Mouse (Mus musculus) embryonic stem cell, embryonic (primary cell): ENCODE measurements around the gene Tiparp.

Experiments
- CTCF ChIA-PET, 4 experiments: fragments of 300-600 bp in 2 of 4; fragments of 350-600 bp in 2 of 4; sonication (Branson Sonifier 250); formaldehyde crosslinking; loops; one replicate each; lab custom pipeline; 2022; ENCODE audit warnings: inconsistent platforms in 2 of 4; lab: Charles Lee
- POLR2A ChIA-PET, 4 experiments: fragments of 300-600 bp in 2 of 4; fragments of 350-600 bp in 2 of 4; sonication (Branson Sonifier 250); formaldehyde crosslinking; loops; one replicate each; lab custom pipeline; 2022; ENCODE audit warnings: antibody characterized with exemption in 4 of 4, inconsistent platforms in 1 of 4; lab: Charles Lee

Tiparp gene

DNA sequence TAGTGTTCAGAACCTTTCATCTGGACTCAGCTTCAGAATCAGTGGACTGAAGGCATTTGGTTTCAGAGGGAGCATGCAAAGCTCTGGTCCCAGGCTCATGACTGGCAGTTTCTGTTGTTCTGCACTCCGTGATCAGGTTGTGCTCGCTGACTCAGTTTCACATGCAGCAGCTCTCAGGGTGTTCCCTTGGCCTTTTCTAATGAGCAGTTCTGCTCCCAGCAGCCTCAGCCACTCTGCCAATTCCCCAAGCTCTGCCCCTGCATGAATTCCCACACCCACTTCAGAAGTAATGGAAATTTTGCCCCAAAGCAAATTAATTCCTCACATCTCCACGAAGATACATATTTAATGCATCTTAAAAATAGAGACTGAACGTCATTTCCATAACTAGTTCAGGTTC, 30.5 kb downstream of the Tiparp start:
- POLR2A ChIA-PET, result interaction anchor here in 2 of 4 experiments (0.9 to 1.7 kb wide), 2 partner anchors 20 to 31 kb away, joined by 4 to 6 read pairs; partner anchors contain the start of gene Tiparp (in 1 of the 2)

DNA sequence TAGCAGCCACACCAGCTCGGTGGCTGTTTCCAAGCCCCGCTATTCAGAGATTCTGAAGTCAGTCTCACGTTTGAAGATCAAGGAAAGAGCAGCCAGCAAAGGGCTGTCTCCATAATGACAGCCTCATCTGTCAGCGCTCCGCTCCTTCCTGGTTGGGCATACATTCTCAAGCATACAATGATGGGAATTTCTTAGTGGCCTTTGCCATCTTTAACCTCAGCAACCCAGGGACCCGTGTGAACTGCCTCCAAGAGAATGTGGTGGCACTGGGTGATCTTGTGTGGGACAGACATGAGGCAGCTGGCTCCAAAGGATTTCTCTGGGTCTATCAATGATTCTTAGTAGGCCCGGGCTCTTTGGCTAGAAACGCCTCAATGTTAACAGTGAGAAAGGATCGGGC, 34.0 kb downstream of the Tiparp start:
- ChIA-PET CTCF (no interaction called here), POLR2A (no interaction called here)

More for the DNA sequence above, 30.5 kb downstream of the Tiparp start:
- CTCF ChIA-PET, result interaction anchor here in 2 of 4 experiments (0.7 to 1.4 kb wide), 2 partner anchors 331 to 371 kb away, joined by 3 to 4 read pairs; no protein-coding TSS in a partner anchor

- CTCF ChIA-PET, result no interaction called here
- POLR2A ChIA-PET, result no interaction called here
Measured at GRCm38 (mm10) chr3:65562694-65563093, 34.5 kb downstream of the Tiparp start.

- CTCF ChIA-PET, result no interaction called here
- POLR2A ChIA-PET, result interaction anchor here in 1 of 4 experiments (0.6 to 1.8 kb wide), 4 partner anchors 12 to 93 kb away, joined by 3 to 5 read pairs (median 4); partner anchors contain the start of gene Tiparp
Measured at GRCm38 (mm10) chr3:65563926-65564624, 35.9 kb downstream of the Tiparp start.

GRCm38 (mm10) chr3:65565632-65566300, 37.6 kb downstream of the Tiparp start:
- POLR2A ChIA-PET, result interaction anchor here in 3 of 4 experiments (0.6 to 2.4 kb wide), 8 partner anchors 11 to 366 kb away, joined by 3 to 7 read pairs (median 3); partner anchors contain the start of gene Tiparp (in 1 of the 3)

DNA sequence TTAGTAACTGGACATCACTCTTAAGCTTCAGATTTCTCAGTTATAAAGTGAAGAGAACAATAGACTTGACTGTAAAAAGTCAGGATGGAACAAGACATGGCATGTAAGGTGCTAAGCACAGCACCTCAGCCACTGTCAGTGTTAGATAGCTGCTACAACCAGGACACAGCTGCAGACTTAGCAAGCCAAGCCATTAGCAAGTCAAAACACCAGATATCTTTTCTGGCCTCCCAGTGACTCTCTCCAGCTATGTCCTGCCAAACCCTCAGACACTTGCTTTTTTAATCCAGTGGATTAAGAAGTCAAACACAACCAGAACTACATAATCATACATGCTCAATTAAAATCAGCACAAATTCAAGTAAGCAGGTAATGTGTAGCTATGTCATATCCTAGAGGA, 41.7 kb downstream of the Tiparp start:
- POLR2A ChIA-PET, result interaction anchor here in 1 of 4 experiments (1.5 kb wide), 1 partner anchor 42 kb away, joined by 4 read pairs; the partner anchor contains the start of gene Tiparp
- CTCF ChIA-PET, result no interaction called here

More at GRCm38 (mm10) chr3:65565632-65566300, 37.6 kb downstream of the Tiparp start:
- CTCF ChIA-PET, result no interaction called here

GRCm38 (mm10) chr3:65573516-65573915, 45.3 kb downstream of the Tiparp start:
- POLR2A ChIA-PET, result interaction anchor here in 2 of 4 experiments (0.5 to 1.5 kb wide), 2 partner anchors 12 to 108 kb away, joined by 3 to 4 read pairs; no protein-coding TSS in a partner anchor
- CTCF ChIA-PET, result interaction anchor here in 2 of 4 experiments (0.6 to 0.7 kb wide), 2 partner anchors 599 to 758 kb away, joined by 3 to 4 read pairs; no protein-coding TSS in a partner anchor

DNA sequence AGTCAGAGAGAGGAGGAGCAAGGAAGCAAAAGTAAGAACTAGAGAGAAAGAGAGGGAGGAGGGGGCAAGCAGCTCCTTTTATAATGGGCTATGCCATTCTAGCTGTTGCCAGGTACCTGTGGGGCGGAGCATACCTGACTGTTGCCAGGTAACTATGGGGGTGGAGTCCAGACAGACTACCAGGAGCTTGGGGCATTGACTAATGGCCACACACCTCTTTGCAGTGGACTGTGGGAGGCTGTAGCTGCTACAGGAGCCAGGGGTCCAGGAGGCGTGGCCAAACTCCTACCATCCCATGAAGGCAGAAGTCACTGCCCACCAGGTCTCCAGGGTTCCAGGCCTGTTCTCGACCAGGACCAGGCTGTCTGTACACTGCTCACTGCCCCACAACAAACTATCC, 49.4 kb downstream of the Tiparp start:
- ChIA-PET POLR2A (interaction anchor here in 1 of 4 experiments (1.7 kb wide), 1 partner anchor 50 kb away, joined by 4 read pairs; the partner anchor contains the start of gene Tiparp), CTCF (no interaction called here)

DNA sequence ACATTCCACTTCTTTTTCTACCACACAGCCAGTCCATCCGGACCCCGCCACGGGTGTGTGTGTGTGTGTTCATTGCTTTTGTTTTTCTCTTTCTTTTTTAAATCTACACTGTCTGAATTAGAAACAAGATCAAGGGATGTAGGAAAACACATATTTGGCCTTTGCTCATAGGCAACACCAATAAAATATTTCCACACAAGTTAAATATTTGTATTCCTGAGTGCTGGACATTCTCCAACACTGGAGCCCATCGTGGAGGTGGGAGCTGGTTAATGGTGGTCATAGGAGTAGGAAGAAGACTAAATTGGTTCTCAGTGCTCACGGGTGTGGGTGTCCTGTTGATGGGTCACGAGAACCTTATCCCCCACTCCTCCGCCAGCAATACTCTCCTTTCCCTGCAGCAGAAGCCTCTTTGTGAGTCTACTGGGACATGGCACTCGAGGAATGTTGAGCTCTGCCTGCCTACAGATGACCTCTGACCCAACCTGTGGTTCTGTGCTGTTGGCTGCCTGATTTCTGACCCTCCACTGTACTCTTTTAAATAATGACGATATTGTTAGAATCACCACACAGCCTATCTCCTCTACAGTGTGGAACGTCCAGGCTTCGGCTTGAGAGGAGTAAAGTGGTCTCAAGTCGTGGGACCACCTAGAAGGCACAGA, 51.2 kb downstream of the Tiparp start:
- ChIA-PET CTCF (no interaction called here), POLR2A (interaction anchor here in 2 of 4 experiments (0.5 to 0.7 kb wide), 3 partner anchors 18 to 379 kb away, joined by 3 to 5 read pairs (median 3); partner anchors contain the start of gene Ccnl1 (in 1 of the 2))

DNA sequence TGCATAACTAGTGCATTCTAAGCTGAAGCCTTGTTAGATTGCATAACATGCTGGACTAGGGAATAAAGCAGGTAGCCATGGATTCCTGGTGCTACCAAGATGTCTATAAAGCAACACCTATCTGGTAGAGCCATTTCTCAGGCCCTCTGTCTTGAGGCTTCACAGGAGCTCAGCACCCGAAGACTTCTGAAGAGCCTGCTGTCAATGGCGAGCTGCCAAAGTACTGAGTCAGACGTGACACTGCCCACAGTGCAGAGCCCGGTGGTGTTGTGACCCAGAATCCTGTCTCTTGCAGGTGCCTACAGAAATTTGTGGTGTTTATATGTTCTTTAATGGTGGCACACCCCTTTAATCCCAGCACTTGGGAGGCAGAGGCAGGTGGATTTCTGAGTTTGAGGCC, 53.4 kb downstream of the Tiparp start:
- ChIA-PET CTCF (interaction anchor here in 2 of 4 experiments (0.5 to 1.0 kb wide), 4 partner anchors 80 to 418 kb away, joined by 3 to 7 read pairs (median 3); no protein-coding TSS in a partner anchor), POLR2A (interaction anchor here in 3 of 4 experiments (0.6 to 1.2 kb wide), 5 partner anchors 31 to 311 kb away, joined by 3 to 6 read pairs (median 3); partner anchors contain the start of gene Tiparp (in 2 of the 3))

- ChIA-PET CTCF (no interaction called here), POLR2A (interaction anchor here in 2 of 4 experiments (0.6 to 1.3 kb wide), 2 partner anchors 56 to 215 kb away, joined by 4 to 5 read pairs; partner anchors contain the start of gene Tiparp (in 1 of the 2))
Measured at GRCm38 (mm10) chr3:65584329-65584728, 56.1 kb downstream of the Tiparp start.

DNA sequence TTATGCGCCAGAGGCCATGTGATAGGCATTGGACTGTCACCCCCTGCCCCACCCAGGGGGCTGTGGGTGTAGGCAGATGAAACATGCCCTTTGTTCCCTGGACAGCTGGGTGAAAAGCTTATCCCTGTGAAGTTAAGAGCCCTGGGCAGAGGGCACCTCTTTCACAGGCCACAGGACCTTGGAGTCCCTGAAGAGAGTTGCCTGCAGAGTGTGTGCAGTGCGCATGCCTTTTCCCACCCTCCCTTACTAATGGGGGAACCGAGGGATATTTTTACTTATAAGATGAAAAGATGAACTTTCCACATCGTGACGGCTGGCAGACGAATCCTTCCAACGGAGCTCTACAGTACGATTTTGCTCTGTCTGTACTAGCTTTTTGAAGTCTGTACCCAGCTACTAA, 57.1 kb downstream of the Tiparp start:
- CTCF ChIA-PET, result no interaction called here
- POLR2A ChIA-PET, result interaction anchor here in 3 of 4 experiments (0.6 to 3.2 kb wide), 3 partner anchors 11 to 1860 kb away, joined by 3 to 11 read pairs (median 3); no protein-coding TSS in a partner anchor

DNA sequence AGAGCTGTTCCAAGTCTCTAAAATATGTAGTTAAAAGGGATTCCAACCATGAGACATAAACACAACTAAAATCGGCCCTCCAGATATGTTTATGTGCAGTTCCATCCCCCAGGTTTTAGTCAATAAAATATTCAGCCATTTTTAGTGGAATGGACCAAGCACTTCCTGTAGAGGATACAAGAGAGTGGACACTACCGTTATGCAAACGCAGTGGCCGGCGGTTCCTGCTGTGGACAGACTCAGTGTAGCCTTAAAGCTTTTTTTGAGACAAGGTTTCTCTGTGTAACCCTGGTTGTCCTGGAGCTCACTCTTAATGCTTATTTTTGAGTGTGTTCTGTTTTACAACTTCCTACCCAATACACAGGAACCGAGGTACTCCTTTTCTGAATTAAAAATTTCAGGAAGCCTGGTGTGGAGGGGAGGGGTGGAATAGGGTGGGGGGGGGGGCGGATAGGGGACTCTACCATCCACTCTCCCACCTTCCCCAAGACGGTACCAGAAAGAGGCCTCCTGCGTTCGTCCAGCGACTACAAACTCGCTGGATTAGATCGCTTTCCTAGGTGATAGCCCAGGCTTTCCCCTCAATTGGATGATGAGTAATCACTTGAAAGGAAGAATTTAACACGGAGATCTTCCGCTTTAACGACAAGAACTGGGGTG, 57.7 kb downstream of the Tiparp start:
- POLR2A ChIA-PET, result interaction anchor here in 3 of 4 experiments (0.8 to 3.2 kb wide), 5 partner anchors 10 to 85 kb away, joined by 3 to 11 read pairs (median 3); no protein-coding TSS in a partner anchor
- CTCF ChIA-PET, result no interaction called here

GRCm38 (mm10) chr3:65586483-65586905, 58.3 kb downstream of the Tiparp start:
- ChIA-PET POLR2A (interaction anchor here in 3 of 4 experiments (0.8 to 3.2 kb wide), 5 partner anchors 10 to 84 kb away, joined by 3 to 11 read pairs (median 3); no protein-coding TSS in a partner anchor), CTCF (no interaction called here)

- POLR2A ChIA-PET, result interaction anchor here in 2 of 4 experiments (0.8 to 3.2 kb wide), 4 partner anchors 11 to 84 kb away, joined by 3 to 11 read pairs (median 3); no protein-coding TSS in a partner anchor
- CTCF ChIA-PET, result no interaction called here
Measured at GRCm38 (mm10) chr3:65586966-65587365, 58.8 kb downstream of the Tiparp start.

DNA sequence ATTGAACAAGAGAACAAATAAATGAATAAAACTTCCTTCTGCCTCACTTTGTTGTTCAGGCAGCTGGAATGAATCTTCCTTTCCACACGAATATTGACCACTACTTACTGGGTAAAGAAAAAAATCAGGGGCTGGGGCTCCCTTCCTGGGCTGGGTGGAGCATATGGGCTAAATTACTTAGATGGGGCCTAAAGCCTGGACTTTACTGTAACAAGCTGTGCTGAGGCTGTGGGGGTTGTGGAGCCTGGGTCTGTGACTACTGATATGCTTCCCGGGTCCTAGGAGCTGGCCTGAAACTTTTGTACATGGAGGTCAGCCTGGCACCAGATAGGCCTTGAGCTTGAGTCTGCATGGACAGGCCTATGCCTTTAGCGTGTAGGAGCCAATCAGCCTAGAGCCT, 60.2 kb downstream of the Tiparp start:
- CTCF ChIA-PET, result no interaction called here
- POLR2A ChIA-PET, result interaction anchor here in 1 of 4 experiments (0.7 to 1.7 kb wide), 3 partner anchors 23 to 92 kb away, joined by 3 to 4 read pairs (median 3); no protein-coding TSS in a partner anchor

DNA sequence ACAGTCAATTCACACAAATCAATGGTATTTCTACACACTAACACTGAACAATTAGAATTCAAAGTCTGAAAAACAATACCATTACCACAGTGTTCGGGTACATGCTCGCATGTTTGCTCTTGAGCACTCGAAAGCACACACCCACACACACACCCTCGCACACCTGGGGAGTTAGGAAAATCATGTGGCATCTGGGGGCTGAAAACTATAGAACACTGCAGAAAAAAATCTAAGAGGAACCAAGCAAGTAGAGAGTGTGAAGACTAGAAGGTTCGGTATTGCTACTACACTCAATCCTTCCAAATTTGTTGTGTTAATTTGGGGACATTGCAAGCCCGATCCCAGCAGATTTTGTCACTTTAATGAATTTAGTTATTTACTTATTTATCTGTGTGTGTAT, 64.6 kb downstream of the Tiparp start:
- ChIA-PET POLR2A (interaction anchor here in 1 of 4 experiments (0.6 kb wide), 1 partner anchor 18 kb away, joined by 5 read pairs; no protein-coding TSS in a partner anchor), CTCF (no interaction called here)
